20 mouse cellular contexts compared by ENCODE assay signal in the genomic region with DNA sequence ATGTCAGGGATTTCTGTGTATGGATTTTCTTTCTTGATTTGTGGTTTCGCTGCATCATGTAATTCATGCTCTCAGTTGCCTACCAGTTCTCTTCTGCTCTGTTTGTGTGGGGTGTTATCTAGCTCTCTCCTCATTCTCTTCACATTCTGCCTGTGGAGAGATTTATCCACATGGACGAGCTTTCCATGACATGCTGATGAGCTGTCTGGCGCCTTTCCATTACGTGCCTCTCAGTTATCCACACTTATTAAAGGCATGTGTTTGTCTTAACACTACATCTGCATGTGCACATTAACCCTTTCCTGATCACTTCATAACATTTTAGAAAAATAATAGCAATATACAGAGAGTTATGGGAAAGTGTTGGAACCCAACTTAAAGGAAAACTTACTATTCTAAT.
A peak's percentile ranks its signal among the peaks of the same experiment; 100 is the strongest.
DNase-seq lines count a peak whose midpoint lies in the region; ATAC-seq and TF ChIP-seq lines count a peak whose summit lies in the region.
"Had no signal": no experiment of that assay in that cellular context is flagged by ENCODE, and none has a peak within 500 bp of the region (broad histone marks: within the 10 kb centered on the region; RNA-seq: fewer than 3 reads in every experiment).

No protein-coding gene starts in this region.

- WGBS in embryonic facial prominence, embryonic 14.5 days: 49% methylated on average over 4 of the region's 4 CpGs
- 69% methylated on average over 4 of the region's 4 CpGs for WGBS in embryonic facial prominence, embryonic 10.5 days
- WGBS in forebrain, embryonic 16.5 days: 36% methylated on average over 4 of the region's 4 CpGs
- 40% methylated on average over 4 of the region's 4 CpGs for WGBS in forebrain, postnatal 0 days
- 57% methylated on average over 4 of the region's 4 CpGs for WGBS in midbrain, postnatal 0 days
- 68% methylated on average over 4 of the region's 4 CpGs for WGBS in midbrain, embryonic 10.5 days

- no peaks in the 10 kb centered on the region for H3K27me3 ChIP-seq in embryonic facial prominence, embryonic 14.5 days (replicated peaks; ENCODE audit: control insufficient read depth, insufficient read depth, low read length)
- no peaks in the 10 kb centered on the region for H3K27me3 ChIP-seq in embryonic facial prominence, embryonic 10.5 days (replicated peaks; ENCODE audit: low read depth, poor library complexity, severe bottlenecking)
- H3K27me3 ChIP-seq in forebrain, embryonic 16.5 days (replicated peaks; ENCODE audit: control insufficient read depth, insufficient read depth, low read length): no peaks in the 10 kb centered on the region
- no peaks in the 10 kb centered on the region for H3K27me3 ChIP-seq in forebrain, postnatal 0 days (ENCODE audit: insufficient read depth, low read length)
- no peaks in the 10 kb centered on the region for H3K27me3 ChIP-seq in midbrain, postnatal 0 days (ENCODE audit: insufficient read depth, low read length)
- H3K27me3 ChIP-seq in midbrain, embryonic 10.5 days (ENCODE audit: low read depth, poor library complexity, severe bottlenecking): no peaks in the 10 kb centered on the region
- H3K27me3 ChIP-seq: CH12.LX; embryonic facial prominence, embryonic 12.5 days; intestine, embryonic 15.5 days had no signal

- H3K4me1 ChIP-seq in embryonic facial prominence, embryonic 14.5 days (ENCODE audit: control insufficient read depth, insufficient read depth, low read length): 0 out of 2 replicates have a peak, but pooled peaks cover 2% of the 10 kb centered on the region
- no peaks in the 10 kb centered on the region for H3K4me1 ChIP-seq in embryonic facial prominence, embryonic 10.5 days
- H3K4me1 ChIP-seq in forebrain, embryonic 16.5 days (replicated peaks; ENCODE audit: control insufficient read depth, insufficient read depth, low read length): no peaks in the 10 kb centered on the region; the same call in 1 of the 2 replicates
- H3K4me1 ChIP-seq in forebrain, postnatal 0 days (ENCODE audit: insufficient read depth): no peaks in the 10 kb centered on the region
- H3K4me1 ChIP-seq in midbrain, postnatal 0 days (ENCODE audit: insufficient read depth, low read length): no peaks in the 10 kb centered on the region
- no peaks in the 10 kb centered on the region for H3K4me1 ChIP-seq in midbrain, embryonic 10.5 days
- H3K4me1 ChIP-seq: embryonic facial prominence, embryonic 12.5 days; hindbrain, embryonic 10.5 days; intestine, embryonic 15.5 days had no signal

- TF ChIP-seq POLR2A in brain, embryonic 14.5 days (IDR thresholded peaks at IDR 0.05; ENCODE audit: borderline replicate concordance, extremely low read depth, insufficient read depth, insufficient read length, poor library complexity, severe bottlenecking): no peak

- no peak overlapping the region for H3K4me3 ChIP-seq in embryonic facial prominence, embryonic 14.5 days (ENCODE audit: low read depth, low read length)
- H3K4me3 ChIP-seq in embryonic facial prominence, embryonic 10.5 days: no peak overlapping the region
- no peak overlapping the region for H3K4me3 ChIP-seq in forebrain, embryonic 16.5 days (replicated peaks; ENCODE audit: low read length)
- no peak overlapping the region for H3K4me3 ChIP-seq in forebrain, postnatal 0 days (ENCODE audit: low read depth, low read length)
- H3K4me3 ChIP-seq in midbrain, postnatal 0 days (ENCODE audit: low read depth, low read length): no peak overlapping the region
- H3K4me3 ChIP-seq in midbrain, embryonic 10.5 days: no peak overlapping the region
- H3K4me3 ChIP-seq: embryonic facial prominence, embryonic 12.5 days; heart, adult 2 months; hindbrain, embryonic 10.5 days; intestine, embryonic 15.5 days had no signal

- no peaks in the 10 kb centered on the region for H3K36me3 ChIP-seq in embryonic facial prominence, embryonic 14.5 days (ENCODE audit: control insufficient read depth, insufficient read depth, low read length)
- H3K36me3 ChIP-seq in embryonic facial prominence, embryonic 10.5 days (replicated peaks): no peaks in the 10 kb centered on the region
- no peaks in the 10 kb centered on the region for H3K36me3 ChIP-seq in forebrain, embryonic 16.5 days (ENCODE audit: control insufficient read depth, insufficient read depth)
- H3K36me3 ChIP-seq in forebrain, postnatal 0 days (ENCODE audit: insufficient read depth): no peaks in the 10 kb centered on the region
- no peaks in the 10 kb centered on the region for H3K36me3 ChIP-seq in midbrain, postnatal 0 days (ENCODE audit: insufficient read depth, low read length)
- no peaks in the 10 kb centered on the region for H3K36me3 ChIP-seq in midbrain, embryonic 10.5 days
- H3K36me3 ChIP-seq: embryonic facial prominence, embryonic 12.5 days; hindbrain, embryonic 10.5 days; intestine, embryonic 15.5 days had no signal

- no peak for ATAC-seq in embryonic facial prominence, embryonic 14.5 days (ENCODE audit: low read depth)
- ATAC-seq in forebrain, embryonic 16.5 days: peak; percentile 36; the same call in 1 of the 2 replicates
- ATAC-seq in forebrain, postnatal 0 days: no peak
- ATAC-seq in midbrain, postnatal 0 days (ENCODE audit: low FRiP score): no peak
- ATAC-seq: intestine, embryonic 15.5 days had no signal

- H3K9me3 ChIP-seq in embryonic facial prominence, embryonic 14.5 days (ENCODE audit: control insufficient read depth, low read length): no peaks in the 10 kb centered on the region
- no peaks in the 10 kb centered on the region for H3K9me3 ChIP-seq in embryonic facial prominence, embryonic 10.5 days
- no peaks in the 10 kb centered on the region for H3K9me3 ChIP-seq in forebrain, embryonic 16.5 days (ENCODE audit: control insufficient read depth, low read length)
- H3K9me3 ChIP-seq in forebrain, postnatal 0 days (ENCODE audit: low read length): no peaks in the 10 kb centered on the region
- H3K9me3 ChIP-seq in midbrain, postnatal 0 days (ENCODE audit: low read length): no peaks in the 10 kb centered on the region
- H3K9me3 ChIP-seq in midbrain, embryonic 10.5 days (replicated peaks): no peaks in the 10 kb centered on the region
- H3K9me3 ChIP-seq: embryonic facial prominence, embryonic 12.5 days; hindbrain, embryonic 10.5 days; intestine, embryonic 15.5 days had no signal

- no peak overlapping the region for H3K27ac ChIP-seq in embryonic facial prominence, embryonic 14.5 days (replicated peaks; ENCODE audit: low read depth, low read length)
- H3K27ac ChIP-seq in embryonic facial prominence, embryonic 10.5 days (replicated peaks): no peak overlapping the region
- H3K27ac ChIP-seq in forebrain, embryonic 16.5 days (ENCODE audit: low read length): no peak overlapping the region
- no peak overlapping the region for H3K27ac ChIP-seq in forebrain, postnatal 0 days (ENCODE audit: low read depth, low read length)
- H3K27ac ChIP-seq in midbrain, postnatal 0 days (ENCODE audit: low read depth, low read length): no peak overlapping the region
- no peak overlapping the region for H3K27ac ChIP-seq in midbrain, embryonic 10.5 days (replicated peaks)
- H3K27ac ChIP-seq: embryonic facial prominence, embryonic 12.5 days; heart, adult 2 months; hindbrain, embryonic 10.5 days; intestine, embryonic 15.5 days had no signal

- TF ChIP-seq CTCF in forebrain, postnatal 0 days (IDR thresholded peaks at IDR 0.05; ENCODE audit: low read depth): no peak
- no peak for TF ChIP-seq CTCF in midbrain, postnatal 0 days (IDR thresholded peaks at IDR 0.05)
- TF ChIP-seq CTCF in brain, embryonic 14.5 days (IDR thresholded peaks at IDR 0.05; ENCODE audit: borderline replicate concordance, extremely low read depth, insufficient read depth, insufficient read length): no peak

- H3K9ac ChIP-seq in embryonic facial prominence, embryonic 14.5 days (ENCODE audit: low read depth, low read length): no peak overlapping the region
- no peak overlapping the region for H3K9ac ChIP-seq in forebrain, embryonic 16.5 days (replicated peaks; ENCODE audit: low read depth, low read length)
- H3K9ac ChIP-seq in forebrain, postnatal 0 days: no peak overlapping the region
- H3K9ac ChIP-seq in midbrain, postnatal 0 days (replicated peaks; ENCODE audit: low read length, poor library complexity, severe bottlenecking): no peak overlapping the region
- H3K9ac ChIP-seq: embryonic facial prominence, embryonic 12.5 days; intestine, embryonic 15.5 days had no signal

- DNase-seq in embryonic facial prominence, embryonic 14.5 days (ENCODE audit: low spot score): peak; percentile 52
- DNase-seq in embryonic facial prominence, embryonic 10.5 days (ENCODE audit: low spot score): no peak
- DNase-seq in forebrain, postnatal 0 days: no peak
- peak; percentile 46 for DNase-seq in midbrain, postnatal 0 days (ENCODE audit: low spot score)
- DNase-seq in midbrain, embryonic 10.5 days (ENCODE audit: low spot score): no peak
- peak; percentile 85 for DNase-seq in brain, embryonic 14.5 days (ENCODE audit: low read depth)
- DNase-seq: adrenal gland, adult 8-10 months; adrenal gland, postnatal 36 days; cerebellum, adult 11 months; cerebellum, adult 9-10 months; embryo, embryonic 11 days; gastrocnemius, postnatal 14 days; heart, adult 2 months; kidney, adult 18-20 months had no signal

- no peak overlapping the region for H3K4me2 ChIP-seq in embryonic facial prominence, embryonic 14.5 days (ENCODE audit: low read depth, low read length)
- no peak overlapping the region for H3K4me2 ChIP-seq in forebrain, embryonic 16.5 days (ENCODE audit: low read length)
- no peak overlapping the region for H3K4me2 ChIP-seq in forebrain, postnatal 0 days (ENCODE audit: low read depth)
- no peak overlapping the region for H3K4me2 ChIP-seq in midbrain, postnatal 0 days (ENCODE audit: low read depth, low read length, poor library complexity, severe bottlenecking)
- H3K4me2 ChIP-seq: embryonic facial prominence, embryonic 12.5 days; heart, embryonic 11.5 days; intestine, embryonic 15.5 days had no signal

Comparison
In these comparisons a context has a peak if more than half of its experiments do, and no peak if none do; other contexts are left out.
1. DNase-seq: peak in embryonic facial prominence, embryonic 14.5 days (single experiment), midbrain, postnatal 0 days (single experiment) and brain, embryonic 14.5 days (single experiment); none in embryonic facial prominence, embryonic 10.5 days (single experiment), forebrain, postnatal 0 days (single experiment) and midbrain, embryonic 10.5 days (single experiment).